Mouse (Mus musculus) limb, embryonic 13.5 days (tissue): ENCODE results near the gene Prox1. TPM values are rescaled to one million over a fixed set of nuclear protein-coding genes. Genes with fewer than 3 reads are reported as not detected.

Experiments
- ATAC-seq: fragments of 200-750 bp; cut with Nextera tagmentation; 2 replicates; pipeline ENCODE4 v1.8.0; 2017; ENCODE audit warnings: low read depth, moderate number of reproducible peaks, moderate TSS enrichment; ENCODE audit not compliant: low FRiP score
- H3K27ac ChIP-seq: fragments of 300-500 bp; sonication (generic); 2 replicates; pipeline ENCODE4 v1.5.1; 2015; ENCODE audit warnings: inconsistent platforms, mild to moderate bottlenecking, moderate library complexity
- H3K27me3 ChIP-seq: fragments of 300-500 bp; sonication (generic); 2 replicates; pipeline ENCODE4 v1.6.1; 2015; ENCODE audit warnings: mild to moderate bottlenecking, inconsistent platforms
- H3K36me3 ChIP-seq: fragments of 300-500 bp; sonication (generic); 2 replicates; pipeline ENCODE4 v1.6.1; 2015; ENCODE audit warnings: inconsistent platforms, mild to moderate bottlenecking, moderate library complexity
- H3K4me1 ChIP-seq: fragments of 300-500 bp; sonication (generic); 2 replicates; pipeline ENCODE4 v1.6.1; 2015; ENCODE audit warnings: inconsistent platforms
- H3K4me2 ChIP-seq: fragments of 300-500 bp; sonication (generic); replicated peaks from 2 replicates; pipeline ENCODE4 v1.6.1; 2015; ENCODE audit warnings: inconsistent platforms, mild to moderate bottlenecking, moderate library complexity
- H3K4me3 ChIP-seq: fragments of 300-500 bp; sonication (generic); 2 replicates; pipeline ENCODE4 v1.5.1; 2015; ENCODE audit warnings: moderate library complexity, mild to moderate bottlenecking, inconsistent platforms
- H3K9ac ChIP-seq: fragments of 300-500 bp; sonication (generic); 2 replicates; pipeline ENCODE4 v1.6.1; 2015; ENCODE audit warnings: mild to moderate bottlenecking, inconsistent platforms
- H3K9me3 ChIP-seq: fragments of 300-500 bp; sonication (generic); 2 replicates; pipeline ENCODE4 v1.6.1; 2016; ENCODE audit warnings: inconsistent platforms
- WGBS: fragments of 180-500 bp; shearing (Covaris S2); methylation state at CpG from one replicate; pipeline ENCODE4 v1.1.7; 2015; 5-methylcytosine and 5-hydroxymethylcytosine counted together
- polyA plus RNA-seq: library from polyadenylated mRNA; unstranded; fragments of >200 nt; fragmentation: Nextera tagmentation; extraction: Ambion mirVana; gene quantifications from 2 replicates; pipeline ENCODE4 v1.2.1, GENCODE M21; 2015

Prox1 gene
- polyA plus RNA-seq, 1 experiment from 2014 or later: 3.7 TPM

DNA sequence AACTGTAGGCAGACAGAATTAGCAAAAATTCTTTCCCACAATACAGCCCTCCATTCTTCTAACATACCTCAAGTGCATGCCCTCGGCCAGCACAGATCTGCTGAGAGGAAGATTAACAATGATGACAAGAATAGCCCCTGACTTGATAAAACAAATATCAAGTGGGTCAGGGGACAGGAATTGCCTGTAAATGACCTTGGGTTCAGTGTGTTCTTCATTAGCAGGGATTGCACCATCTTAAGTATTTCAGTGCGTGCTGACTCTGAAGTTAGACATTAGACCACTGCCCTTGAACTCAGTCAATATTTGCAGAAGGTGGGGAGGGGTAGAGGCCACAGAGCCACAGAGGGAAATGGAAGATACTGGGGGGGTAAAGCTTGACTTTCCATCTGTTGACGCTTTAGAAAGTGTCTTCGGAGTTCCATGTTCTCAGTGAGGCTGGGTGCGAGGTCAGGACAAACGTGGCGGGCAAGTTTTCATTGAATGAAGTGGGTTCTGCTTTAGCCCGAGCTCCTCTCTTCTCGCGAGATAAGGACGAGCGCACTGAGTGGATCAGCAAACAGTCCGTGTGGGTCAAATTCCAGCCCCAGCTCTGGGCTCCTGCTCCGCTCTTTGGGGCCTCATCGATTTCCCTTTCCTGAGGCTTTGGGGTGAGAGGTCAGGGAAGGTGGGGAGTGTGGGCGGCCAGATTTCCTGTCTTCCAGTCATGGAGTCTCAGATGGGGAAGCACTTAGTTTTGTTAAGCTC, 63.7 kb downstream of the Prox1 start:
- Histone ChIP-seq H3K27ac (no peak overlapping the region), H3K9ac (no peak overlapping the region), H3K36me3 (no peaks in the 10 kb centered on the region), H3K4me1 (no peaks in the 10 kb centered on the region), H3K9me3 (peaks cover 12% of the 10 kb centered on the region), H3K27me3 (no peaks in the 10 kb centered on the region), H3K4me3 (no peak overlapping the region), H3K4me2 (no peak overlapping the region)
- no peak for ATAC-seq
- WGBS: 78% methylated on average over 16 of the region's 16 CpGs

- Histone ChIP-seq H3K9me3 (peaks cover 12% of the 10 kb centered on the region), H3K4me1 (no peaks in the 10 kb centered on the region), H3K4me2 (no peak overlapping the region), H3K36me3 (no peaks in the 10 kb centered on the region), H3K27ac (no peak overlapping the region), H3K27me3 (no peaks in the 10 kb centered on the region), H3K4me3 (no peak overlapping the region), H3K9ac (no peak overlapping the region)
- WGBS: 75% methylated on average over 5 of the region's 5 CpGs
- ATAC-seq: no peak
These were observed 64.5 kb downstream of the Prox1 start for GRCm38 (mm10) chr1:190106060-190106459.

DNA sequence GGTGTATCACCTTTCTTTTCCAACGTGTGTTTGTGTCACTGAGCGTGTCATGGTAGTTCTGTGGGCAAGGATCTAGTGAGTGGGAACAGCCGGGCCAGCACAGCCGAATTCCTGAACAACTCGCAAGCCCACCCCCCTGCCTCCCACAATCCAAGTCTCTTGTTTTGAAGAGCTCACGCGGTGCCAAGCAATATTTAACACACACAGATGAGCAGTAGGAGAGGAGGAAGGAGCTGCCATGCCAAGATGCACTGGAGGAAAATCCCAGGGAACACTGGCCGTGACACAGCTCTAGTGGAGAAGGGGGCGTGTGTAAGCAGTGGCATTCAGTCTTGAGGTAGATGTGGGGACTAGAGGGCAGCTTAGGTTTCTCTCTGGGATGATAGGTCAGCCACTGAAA, 77.2 kb downstream of the Prox1 start:
- Histone ChIP-seq H3K27ac (no peak overlapping the region), H3K36me3 (no peaks in the 10 kb centered on the region), H3K9me3 (no peaks in the 10 kb centered on the region), H3K4me1 (no peaks in the 10 kb centered on the region), H3K4me2 (no peak overlapping the region), H3K27me3 (no peaks in the 10 kb centered on the region), H3K4me3 (no peak overlapping the region), H3K9ac (no peak overlapping the region)
- 89% methylated on average over 9 of the region's 9 CpGs for WGBS
- ATAC-seq: no peak

GRCm38 (mm10) chr1:190092076-190092475, 78.4 kb downstream of the Prox1 start:
- ATAC-seq: no peak
- Histone ChIP-seq H3K4me2 (no peak overlapping the region), H3K27me3 (no peaks in the 10 kb centered on the region), H3K4me3 (no peak overlapping the region), H3K36me3 (no peaks in the 10 kb centered on the region), H3K27ac (no peak overlapping the region), H3K4me1 (no peaks in the 10 kb centered on the region), H3K9ac (no peak overlapping the region), H3K9me3 (no peaks in the 10 kb centered on the region)
- 87% methylated on average over 7 of the region's 7 CpGs for whole genome bisulfite sequencing

- 33% methylated on average over 2 of the region's 2 CpGs for WGBS
- no peak overlapping the region for H3K9ac ChIP-seq
These were observed 81.6 kb downstream of the Prox1 start for GRCm38 (mm10) chr1:190088929-190089328.

GRCm38 (mm10) chr1:190085703-190086102, 84.8 kb downstream of the Prox1 start:
- H3K36me3 ChIP-seq: no peaks in the 10 kb centered on the region
- 0 out of 2 replicates have a peak, but pooled peaks cover 3% of the 10 kb centered on the region for H3K4me1 ChIP-seq
- H3K27ac ChIP-seq: no peak overlapping the region
- H3K4me2 ChIP-seq: no peak overlapping the region
- H3K9me3 ChIP-seq: no peaks in the 10 kb centered on the region
- H3K9ac ChIP-seq: no peak overlapping the region
- 89% methylated on average over 7 of the region's 7 CpGs for WGBS
- H3K27me3 ChIP-seq: no peaks in the 10 kb centered on the region
- no peak overlapping the region for H3K4me3 ChIP-seq
- ATAC-seq: no peak

More at GRCm38 (mm10) chr1:190088929-190089328, 81.6 kb downstream of the Prox1 start:
- Histone ChIP-seq H3K4me3 (no peak overlapping the region), H3K36me3 (no peaks in the 10 kb centered on the region), H3K4me2 (no peak overlapping the region), H3K9me3 (no peaks in the 10 kb centered on the region), H3K27me3 (no peaks in the 10 kb centered on the region), H3K27ac (no peak overlapping the region), H3K4me1 (no peaks in the 10 kb centered on the region)
- ATAC-seq: no peak

GRCm38 (mm10) chr1:190079643-190080275, 90.8 kb downstream of the Prox1 start:
- H3K9ac ChIP-seq: no peak overlapping the region
- no peak overlapping the region for H3K4me3 ChIP-seq
- no peak overlapping the region for H3K27ac ChIP-seq
- 0 out of 2 replicates have a peak, but pooled peaks cover 10% of the 10 kb centered on the region for H3K4me1 ChIP-seq
- H3K9me3 ChIP-seq: no peaks in the 10 kb centered on the region
- no peak overlapping the region for H3K4me2 ChIP-seq
- no peak for ATAC-seq
- H3K36me3 ChIP-seq: no peaks in the 10 kb centered on the region
- 90% methylated on average over 9 of the region's 10 CpGs for WGBS
- H3K27me3 ChIP-seq: no peaks in the 10 kb centered on the region

- Histone ChIP-seq H3K4me3 (no peak overlapping the region), H3K36me3 (no peaks in the 10 kb centered on the region), H3K9ac (no peak overlapping the region), H3K27ac (no peak overlapping the region), H3K4me2 (no peak overlapping the region), H3K27me3 (no peaks in the 10 kb centered on the region), H3K9me3 (no peaks in the 10 kb centered on the region), H3K4me1 (0 out of 2 replicates have a peak, but pooled peaks cover 10% of the 10 kb centered on the region)
- no peak for ATAC-seq
- 67% methylated on average over 11 of the region's 11 CpGs for WGBS
These were observed 93.9 kb downstream of the Prox1 start for GRCm38 (mm10) chr1:190076601-190077000.

Other genes starting within 250 kb of the Prox1 start
- 87.3 and 92.9 TPM in 2 replicates for gene Smyd2, start 248.4 kb downstream of the Prox1 start, polyA plus RNA-seq